Mouse (Mus musculus): Measurements from ENCODE around the gene Trip6. TPM values are rescaled to one million over a fixed set of nuclear protein-coding genes. Genes with fewer than 3 reads are reported as not detected.

The Trip6 gene
- total RNA-seq, 2 experiments from 2014 or later, result 14.2 to 14.3 TPM

DNA sequence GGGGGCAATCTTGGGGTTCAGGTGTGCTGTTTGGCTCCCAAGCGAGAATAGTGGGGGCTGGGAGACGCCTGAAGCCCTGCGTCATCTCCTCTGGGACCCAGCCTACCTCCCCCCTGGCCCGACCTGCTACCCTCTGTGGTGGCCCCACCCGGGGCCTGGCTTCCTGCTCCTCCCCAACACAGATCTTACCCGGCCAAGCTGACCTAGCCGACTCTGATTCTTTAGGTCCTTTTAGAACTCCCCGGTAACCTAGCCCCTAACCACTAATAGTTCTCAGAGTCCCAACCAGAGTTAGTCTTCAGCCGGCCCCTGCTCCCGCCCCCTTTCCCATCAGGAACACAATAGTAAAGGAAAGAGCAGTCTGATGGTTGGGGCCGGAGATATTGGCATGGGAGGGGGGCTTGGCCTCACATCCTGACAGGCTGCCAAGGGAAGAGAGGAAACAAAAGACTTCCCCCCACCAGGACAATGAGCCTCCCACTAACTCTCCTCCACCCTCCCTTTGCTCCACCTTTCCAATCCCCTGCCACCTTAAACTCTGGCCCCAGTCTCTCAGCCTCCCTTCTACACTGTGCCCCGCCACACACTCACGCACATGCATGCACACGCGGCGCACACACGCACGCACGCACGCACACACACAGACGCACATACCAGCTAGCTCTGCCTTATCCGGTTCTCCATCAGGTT, 25.2 kb upstream of the Trip6 start:
- DNase-seq, result peak; percentile 70 to 72
- intact Hi-C loops (cut with DNase I), result loop anchor here (1.0 to 10.0 kb wide), 3 partner anchors 9 to 425 kb away; no protein-coding TSS in a partner anchor

DNA sequence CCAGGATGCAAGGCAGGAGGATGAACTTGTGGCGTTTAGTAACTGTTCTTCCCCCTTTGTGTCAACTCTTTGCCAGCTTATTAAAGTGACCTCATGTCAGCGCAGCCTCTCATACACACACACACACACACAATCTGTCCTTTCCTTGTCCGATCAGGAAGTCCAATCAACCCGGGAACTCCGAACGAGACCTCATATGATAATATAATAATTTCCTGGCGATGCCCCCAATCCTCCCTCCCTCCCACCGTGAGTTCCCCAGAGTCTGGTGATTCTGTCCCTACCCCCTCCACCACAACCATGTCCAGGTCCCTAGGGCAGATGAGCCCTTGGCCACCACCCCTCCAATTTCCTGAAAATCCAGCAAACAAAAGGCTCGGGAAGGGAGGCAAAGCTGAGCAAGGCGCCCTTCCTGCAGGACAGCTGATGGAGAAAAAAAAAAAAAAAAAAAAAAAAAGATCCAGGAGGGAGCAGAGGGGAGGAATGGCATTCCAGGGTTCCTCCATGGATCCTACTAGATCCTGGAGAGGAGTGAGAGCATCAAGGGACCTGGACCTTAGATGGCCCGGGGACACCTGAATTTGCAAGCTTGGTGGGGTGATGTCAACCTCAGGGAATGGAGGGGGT, 24.6 kb upstream of the Trip6 start:
- intact Hi-C loops (cut with DNase I), result loop anchor here (1.0 to 10.0 kb wide), 3 partner anchors 10 to 426 kb away; no protein-coding TSS in a partner anchor
- peak; percentile 67 for DNase-seq

DNA sequence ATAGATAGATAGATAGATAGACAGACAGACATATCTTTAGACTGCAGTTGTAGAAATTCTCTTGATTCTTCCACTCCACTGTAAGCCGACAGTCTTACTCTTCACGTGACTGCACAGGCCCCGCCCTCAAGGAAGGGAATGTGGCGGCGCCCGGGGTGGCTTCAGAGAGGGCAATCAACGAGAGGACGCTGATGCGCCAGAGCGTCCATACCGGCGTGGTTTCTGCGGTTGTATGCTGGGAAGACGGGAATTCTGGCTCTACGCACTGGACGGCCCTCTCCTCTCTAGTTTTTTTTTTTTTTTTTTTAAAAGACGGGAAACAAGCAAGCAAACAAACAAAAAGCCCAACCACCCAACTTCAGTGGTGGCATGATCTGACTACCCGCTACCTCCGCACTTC, 24.1 kb upstream of the Trip6 start:
- intact Hi-C loops (cut with DNase I), result loop anchor here (2.0 to 10.0 kb wide), 2 partner anchors 15 to 427 kb away; no protein-coding TSS in a partner anchor

DNA sequence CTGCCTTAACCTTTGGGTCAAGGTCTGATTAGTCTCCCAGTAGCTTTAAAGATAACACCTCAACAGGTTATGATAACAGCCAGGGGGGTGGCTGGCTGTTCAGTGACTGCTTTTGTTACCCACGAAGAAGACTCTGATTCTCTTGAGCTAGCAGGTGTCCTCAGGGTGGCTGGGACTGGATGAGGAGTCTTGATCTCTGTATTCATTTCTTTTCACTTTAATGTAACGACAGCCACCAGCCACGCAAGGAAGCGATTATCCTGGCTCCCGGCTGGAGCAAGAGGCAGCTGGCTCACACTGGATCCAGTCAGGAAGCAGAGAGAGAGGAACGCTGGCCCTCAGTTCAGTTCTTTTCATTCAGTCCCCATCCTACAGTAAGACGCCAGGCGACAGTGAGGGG, 23.0 kb upstream of the Trip6 start:
- intact Hi-C loops (cut with DNase I), result loop anchor here (10.0 kb wide), 1 partner anchor 428 kb away; no protein-coding TSS in a partner anchor
- no peak for DNase-seq

More for the DNA sequence above, 24.1 kb upstream of the Trip6 start:
- DNase-seq, result peak; percentile 89 to 92

DNA sequence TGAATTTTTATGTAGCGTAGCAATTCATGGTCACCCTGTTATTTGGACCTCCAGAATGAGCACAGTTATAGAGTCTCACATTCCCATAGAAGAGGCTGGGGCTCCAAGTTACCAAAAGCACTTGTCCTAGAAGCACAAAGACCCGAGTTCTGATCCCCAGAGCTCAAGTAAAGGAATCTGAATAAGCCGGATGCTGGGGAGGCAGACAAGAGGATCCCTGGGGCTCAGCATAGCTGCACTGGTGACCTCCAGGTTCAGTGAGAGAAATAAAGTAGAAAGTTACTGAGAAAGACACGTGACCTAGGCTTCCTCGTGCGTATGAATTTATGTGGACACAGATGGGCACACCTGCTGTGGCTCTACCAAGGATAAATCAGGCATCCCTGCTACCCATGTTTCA, 20.9 kb upstream of the Trip6 start:
- intact Hi-C loops (cut with DNase I), result loop anchor here (10.0 kb wide), 1 partner anchor 430 kb away; no protein-coding TSS in a partner anchor

DNA sequence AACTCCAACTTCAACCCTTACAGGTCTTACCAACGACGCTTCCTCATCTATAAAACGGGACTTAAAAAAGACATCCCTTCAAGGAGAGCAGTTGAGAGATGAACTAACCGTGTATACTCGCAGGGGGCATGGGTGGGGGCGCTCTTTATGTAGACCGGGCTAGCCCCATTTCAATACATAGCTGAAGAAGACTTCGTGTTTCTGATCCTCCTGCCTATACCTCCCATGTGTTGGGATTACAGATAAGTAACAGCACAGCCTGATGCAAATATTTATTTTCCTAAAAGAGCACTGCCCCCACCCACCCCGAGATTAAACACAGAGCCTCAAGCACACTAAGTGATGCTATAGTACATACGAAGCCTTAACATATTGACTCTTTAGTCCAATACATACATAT, 20.1 kb upstream of the Trip6 start:
- intact Hi-C loops (cut with DNase I), result loop anchor here (1.0 to 10.0 kb wide), 3 partner anchors 42 to 430 kb away; no protein-coding TSS in a partner anchor

More for the DNA sequence above, 20.9 kb upstream of the Trip6 start:
- DNase-seq, result no peak

DNA sequence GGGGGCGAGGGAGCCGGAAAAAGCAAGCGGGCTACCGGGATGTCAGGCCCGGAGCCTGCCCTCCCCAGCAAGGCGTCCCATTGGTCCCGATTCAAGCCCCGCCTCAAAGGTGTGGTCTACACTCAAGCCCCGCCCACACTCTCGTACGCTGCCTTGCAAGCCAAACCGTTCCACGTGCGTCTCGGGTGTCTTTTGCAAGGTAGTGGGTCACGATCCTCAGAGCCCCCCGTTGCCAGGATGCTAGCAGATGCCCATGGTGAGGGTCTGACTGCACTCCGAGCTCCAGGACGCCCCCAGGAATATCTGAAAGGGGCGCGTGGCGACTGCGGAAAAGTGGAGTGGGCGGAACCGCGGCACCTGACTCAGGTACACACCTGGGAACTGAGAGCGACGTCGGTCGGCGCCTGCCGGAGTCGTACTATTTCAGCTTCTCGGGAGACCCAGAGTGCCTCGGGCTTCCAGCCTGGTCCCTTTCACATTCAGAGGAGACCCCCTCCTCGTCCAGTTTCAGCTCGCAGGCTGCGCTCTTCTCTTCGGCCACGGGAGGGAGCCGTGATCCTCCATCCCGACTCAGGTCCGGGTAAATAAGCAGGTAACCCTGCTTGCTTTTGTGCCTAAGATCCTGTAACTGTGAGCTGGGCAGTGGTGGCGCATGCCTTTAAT, 19.4 kb upstream of the Trip6 start, which contains the start of gene Slc12a9:
Gene Slc12a9, minus strand, starts transcription at position 86 of the 663 bp plus-strand sequence.
- peak; percentile 88 to 96 for DNase-seq
- intact Hi-C loops (cut with DNase I), result loop anchor here (1.0 to 10.0 kb wide), 3 partner anchors 43 to 431 kb away; no protein-coding TSS in a partner anchor

More for the DNA sequence above, 20.1 kb upstream of the Trip6 start:
- DNase-seq, result no peak

DNA sequence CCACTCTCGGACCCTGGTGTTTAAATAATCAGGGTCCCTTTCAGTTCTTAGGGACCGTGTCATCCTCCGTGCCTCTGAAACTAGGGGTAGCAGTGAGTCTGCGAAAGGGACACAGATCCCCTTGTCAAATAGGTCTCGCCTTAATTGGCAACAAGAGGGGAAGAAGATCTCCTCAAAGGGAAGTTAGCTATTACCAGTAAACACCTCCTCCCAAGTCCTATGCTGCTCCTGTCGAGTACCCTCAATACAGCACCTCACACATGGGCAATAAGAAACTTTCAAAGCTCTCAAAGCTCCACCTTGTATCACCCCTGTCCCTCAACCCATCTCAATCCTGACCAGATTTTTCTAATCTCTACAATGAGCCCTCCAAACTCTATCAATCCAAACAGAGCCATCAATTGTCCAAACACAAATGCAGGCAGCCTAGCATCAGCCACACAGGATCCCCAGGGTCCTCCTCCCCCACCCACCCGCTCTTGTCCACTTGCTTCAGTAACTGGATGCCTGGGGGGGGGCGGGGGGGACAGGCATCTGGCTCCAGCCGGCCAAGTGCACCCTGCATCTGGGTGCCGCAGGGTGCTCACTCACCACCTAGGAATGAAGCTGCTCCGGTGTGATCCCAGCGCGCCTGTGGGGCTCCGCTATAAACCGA, 18.8 kb upstream of the Trip6 start:
- intact Hi-C loops (cut with DNase I), result loop anchor here (5.0 to 10.0 kb wide), 2 partner anchors 149 to 432 kb away; no protein-coding TSS in a partner anchor
- DNase-seq, result no peak

DNA sequence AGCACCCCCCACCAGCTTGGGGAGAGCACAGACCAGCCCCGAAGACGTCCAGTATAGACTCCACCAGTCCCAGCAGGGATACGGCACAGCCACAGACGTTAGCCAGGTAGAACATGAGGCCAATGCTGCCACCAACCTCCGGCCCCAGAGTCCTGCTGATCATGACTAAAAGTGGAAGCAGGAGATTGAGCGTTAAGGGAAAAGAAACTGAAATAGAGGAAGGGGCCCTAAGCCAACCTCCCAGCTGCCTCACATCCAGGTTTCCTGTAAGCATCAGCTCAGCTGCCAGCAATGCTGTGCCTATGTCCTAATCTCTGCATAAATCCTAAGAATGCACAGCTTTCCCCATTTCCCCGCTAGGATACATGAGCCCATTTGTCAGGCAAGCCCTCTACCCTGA, 16.7 kb upstream of the Trip6 start:
- intact Hi-C loops (cut with DNase I), result loop anchor here (5.0 to 10.0 kb wide), 2 partner anchors 151 to 434 kb away; no protein-coding TSS in a partner anchor
- DNase-seq, result no peak

DNA sequence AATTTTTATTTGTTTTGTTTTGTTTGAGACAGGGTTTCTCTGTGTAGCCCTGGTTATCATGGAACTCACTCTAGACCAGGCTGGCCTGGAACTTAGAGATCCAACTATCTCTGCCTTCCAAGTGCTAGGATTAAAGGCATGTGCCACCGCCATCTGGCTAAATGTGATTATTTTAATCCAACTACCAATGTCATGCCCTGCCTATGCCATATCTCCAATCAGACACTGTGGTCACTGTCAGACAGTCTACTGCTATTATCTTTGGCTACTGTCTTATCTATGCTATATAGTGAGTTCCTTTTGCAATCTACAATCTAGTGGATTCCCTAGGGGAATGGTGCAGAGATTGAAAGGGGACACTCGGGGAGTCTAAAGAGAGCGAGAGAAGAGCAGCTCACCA, 6.8 kb upstream of the Trip6 start:
- no peak for DNase-seq
- intact Hi-C loops (cut with DNase I), result no loop called here

DNA sequence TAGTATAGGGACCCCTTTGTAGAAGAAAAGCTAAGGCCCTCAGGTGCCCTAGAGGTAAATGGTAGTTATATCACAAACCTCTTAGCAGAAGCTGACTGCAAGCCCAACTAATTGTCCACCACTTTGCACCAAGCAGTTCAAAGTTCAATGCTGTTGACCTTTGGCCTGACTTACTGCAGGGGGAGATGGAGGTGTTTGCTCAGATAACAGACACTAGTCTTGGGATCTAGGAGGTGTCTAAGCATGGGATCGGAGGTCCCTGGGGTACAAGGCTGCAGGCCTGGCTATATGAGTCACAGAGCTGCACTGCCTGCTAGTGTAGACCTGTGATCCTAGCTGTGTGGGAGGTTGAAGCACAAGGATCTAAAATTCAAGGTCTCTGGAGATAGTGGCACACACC, 4.4 kb upstream of the Trip6 start:
- DNase-seq, result no peak
- intact Hi-C loops (cut with DNase I), result no loop called here

DNA sequence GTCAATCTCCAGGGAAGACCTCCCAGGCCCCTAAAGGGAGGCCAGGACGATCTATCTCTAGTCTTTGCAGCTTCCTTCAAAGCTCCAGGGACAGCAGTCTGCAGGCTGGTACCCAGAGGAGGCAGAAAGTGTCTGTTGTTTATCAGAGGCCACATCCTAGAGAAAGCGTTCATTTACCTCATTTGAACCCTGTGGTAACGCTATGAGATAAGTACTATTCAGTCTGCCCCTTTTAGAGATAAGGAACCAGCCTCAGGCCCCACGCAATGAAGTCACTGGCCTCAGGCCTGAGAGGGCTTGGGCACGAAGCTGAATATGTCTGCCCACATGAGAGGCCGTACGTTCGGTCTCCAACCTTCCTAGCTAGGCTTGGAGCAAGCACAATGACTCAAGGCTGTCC, 3.2 kb upstream of the Trip6 start:
- intact Hi-C loops (cut with DNase I), result no loop called here
- no peak for DNase-seq

DNA sequence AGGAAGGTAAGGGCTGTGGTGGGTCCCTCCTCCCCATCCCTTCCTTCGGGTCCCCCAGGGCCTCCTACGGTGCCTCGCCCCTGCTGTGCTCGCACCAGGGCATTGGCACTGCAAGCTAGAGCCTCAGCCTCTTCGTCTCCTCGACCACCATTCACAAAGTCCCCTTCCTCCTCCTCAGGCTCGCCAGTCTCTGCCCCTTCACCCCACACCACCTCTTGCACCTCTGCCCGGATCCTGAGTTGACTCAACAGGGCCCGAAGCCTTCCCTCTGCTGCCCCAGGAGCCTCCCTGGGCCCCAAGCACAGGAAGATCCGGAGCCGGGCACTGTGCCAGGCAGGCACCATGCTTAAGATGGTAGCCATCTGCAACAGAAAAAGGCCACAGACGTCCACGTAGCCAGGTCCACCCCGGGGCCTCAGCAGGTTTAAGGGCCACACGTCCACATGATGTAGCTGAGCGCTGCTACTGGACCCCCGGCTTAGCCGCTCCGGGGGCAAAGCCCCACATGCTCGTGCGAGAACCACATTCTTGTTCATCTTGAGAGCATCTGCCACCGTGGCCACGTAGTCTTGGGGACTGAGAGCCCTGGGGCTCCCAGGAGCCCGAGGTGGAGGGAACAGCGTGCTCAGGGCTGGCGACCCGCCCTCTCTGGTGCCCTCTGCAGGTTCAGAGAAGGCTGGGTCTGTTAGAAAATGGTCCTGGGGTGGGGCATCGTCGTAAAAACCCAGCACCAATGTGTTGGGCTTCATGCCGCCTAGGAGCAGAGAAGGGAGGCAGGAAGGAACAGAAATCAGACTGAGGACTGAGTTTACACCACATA, 1.1 kb upstream of the Trip6 start:
- DNase-seq, result peak; percentile 44 to 45
- intact Hi-C loops (cut with DNase I), result loop anchor here (2.0 kb wide), 1 partner anchor 24 kb away; no protein-coding TSS in a partner anchor

DNA sequence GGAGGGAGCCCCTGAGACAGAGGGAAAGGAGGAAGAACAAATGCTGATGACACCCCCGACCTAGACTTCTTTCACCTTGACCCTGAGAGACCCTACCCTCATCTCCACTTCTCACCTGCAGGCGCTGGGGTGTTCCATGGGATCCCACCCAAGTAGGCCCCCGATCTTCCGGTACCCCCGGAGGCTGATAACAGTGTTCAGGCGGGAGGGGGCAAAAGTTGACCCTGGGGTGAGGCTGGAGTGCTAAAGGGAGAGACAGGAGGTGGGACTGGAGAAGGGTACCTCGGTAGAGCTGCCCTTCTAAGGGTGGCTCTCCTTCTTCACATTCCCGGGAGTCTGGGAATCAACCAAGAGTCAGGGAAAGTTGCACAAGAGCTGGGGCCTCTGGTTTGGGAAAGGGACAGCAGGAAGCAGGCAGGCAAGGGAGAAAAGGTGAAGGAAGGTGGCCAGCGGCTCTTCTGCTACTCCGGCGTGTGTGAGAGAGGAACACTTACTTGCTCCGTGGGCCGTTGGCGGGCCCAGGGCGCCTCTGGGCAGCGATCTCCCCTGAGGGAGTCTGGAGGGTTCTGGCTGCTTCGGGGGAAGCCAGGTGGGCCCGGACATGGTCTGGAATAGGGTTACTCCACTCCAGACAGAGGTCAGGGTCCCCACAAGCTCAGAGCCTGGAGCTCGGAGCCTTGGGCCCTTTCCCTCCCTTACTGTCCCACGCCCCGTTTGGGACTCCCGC, 575 bp downstream of the Trip6 start:
- DNase-seq, result no peak
- intact Hi-C loops (cut with DNase I), result loop anchor here (2.0 kb wide), 1 partner anchor 23 kb away; no protein-coding TSS in a partner anchor

DNA sequence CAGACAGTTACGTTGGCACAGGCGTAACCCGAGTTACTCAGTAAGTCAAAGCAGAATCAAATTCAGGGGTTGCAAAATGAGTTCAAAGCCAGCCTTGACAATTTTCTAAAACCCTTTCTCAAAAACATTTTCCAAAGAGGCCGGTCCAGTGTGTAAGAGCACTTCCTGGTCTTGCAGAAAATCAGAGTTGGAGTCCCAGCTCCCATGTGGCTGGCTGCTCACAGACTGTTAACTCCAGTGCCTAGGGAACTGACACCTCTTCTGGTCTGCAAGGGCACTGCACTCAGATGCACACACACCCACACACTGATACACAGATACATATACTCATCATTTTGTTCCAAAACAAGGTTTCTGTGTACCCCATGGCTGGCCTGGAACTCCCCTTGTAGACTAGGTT, 5.8 kb downstream of the Trip6 start:
- no peak for DNase-seq
- intact Hi-C loops (cut with DNase I), result no loop called here

DNA sequence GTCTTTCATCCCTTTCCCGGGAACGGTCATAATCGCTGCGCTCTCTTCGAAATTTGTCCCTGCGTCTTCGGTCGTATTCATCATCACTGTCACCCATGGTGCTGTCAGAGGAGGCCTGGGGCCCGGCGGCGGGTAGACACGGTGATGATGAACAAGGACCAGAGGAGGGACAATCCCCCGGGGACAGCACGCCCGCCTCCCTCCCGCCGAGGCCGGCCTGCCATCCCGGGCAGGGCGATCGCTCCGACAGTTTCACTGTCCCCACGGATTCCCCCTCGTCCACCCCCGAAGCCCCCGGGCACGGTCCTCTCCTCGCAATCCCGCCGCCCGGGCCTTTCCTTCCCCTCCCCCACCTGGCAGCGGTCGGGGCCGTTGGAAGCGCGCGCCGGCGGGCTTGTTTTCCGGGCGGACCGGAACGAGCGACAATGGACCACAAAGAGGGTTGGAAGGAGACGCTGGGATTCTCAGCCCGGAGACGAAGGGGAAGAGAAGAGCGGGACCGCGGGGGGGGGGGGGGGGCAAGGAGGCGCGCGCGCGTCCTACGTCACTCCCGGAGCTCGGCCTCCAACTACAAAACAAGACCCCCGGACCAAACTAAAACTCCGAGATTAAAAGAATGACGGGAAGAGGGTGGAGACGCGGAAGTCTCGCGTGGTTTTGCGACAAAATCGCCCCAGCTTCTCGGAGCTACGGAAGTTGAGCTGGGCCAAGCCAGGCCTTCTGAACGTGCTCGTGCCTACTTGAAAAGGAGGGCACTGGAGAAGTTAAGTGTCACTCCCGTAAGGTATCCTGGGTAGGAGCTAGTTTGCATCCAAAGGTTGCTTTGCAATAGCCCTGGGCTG, 6.9 kb downstream of the Trip6 start, which contains the start of gene Srrt:
Gene Srrt, minus strand, starts transcription at position 604 of the 842 bp plus-strand sequence.
- DNase-seq, result peak; percentile 89 to 91
- intact Hi-C loops (cut with DNase I), result no loop called here

DNA sequence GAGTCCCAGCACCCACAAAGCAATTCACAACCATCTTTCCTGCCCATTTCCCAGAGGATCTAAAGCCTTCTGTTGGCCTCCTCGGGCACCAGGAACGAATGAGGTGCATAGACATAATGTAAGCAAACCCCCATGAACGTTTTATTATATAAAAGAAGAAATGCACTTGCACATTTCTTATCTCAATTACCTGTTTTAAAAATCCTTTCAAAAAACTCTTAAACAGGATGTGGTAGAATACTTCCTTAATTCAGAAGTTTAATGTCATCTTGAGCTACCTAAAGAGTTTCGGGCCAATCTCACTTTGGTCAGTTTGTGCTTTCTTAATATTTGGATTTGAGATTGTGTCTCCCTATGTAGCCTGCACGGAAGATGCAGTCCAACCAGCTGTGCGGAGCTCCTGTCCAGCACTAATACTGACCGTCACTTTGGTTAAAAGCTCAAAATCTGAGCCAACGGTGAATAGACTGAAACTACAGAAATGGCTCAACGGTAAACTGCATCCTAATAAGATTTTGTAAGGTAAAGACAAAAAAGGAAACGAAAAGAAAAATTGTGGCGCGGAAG, 7.7 kb downstream of the Trip6 start:
- no peak for DNase-seq
- intact Hi-C loops (cut with DNase I), result no loop called here

Measured in heart, postnatal 14 days (tissue).